Mouse (Mus musculus): Measurements from ENCODE around the gene Kmt2e. TPM values are rescaled to one million over a fixed set of nuclear protein-coding genes. Genes with fewer than 3 reads are reported as not detected.
"Not testable (repeated sequence)": the region's sequence is repeated elsewhere in the genome, so short reads cannot be mapped to it uniquely, and the experiment has no call there.

Gene Kmt2e
- polyA plus RNA-seq, 1 experiment from 2014 or later: 44.8 TPM

GRCm38 (mm10) chr5:23444411-23444810 is 10.2 kb downstream of the Kmt2e start:
- Histone ChIP-seq H3K4me1 (replicated peaks; ENCODE audit: control insufficient read depth, insufficient read depth, low read length) (no peaks in the 10 kb centered on the region), H3K4me2 (replicated peaks; ENCODE audit: low read depth) (no peak overlapping the region), H3K27me3 (replicated peaks; ENCODE audit: control insufficient read depth, insufficient read depth, low read length) (no peaks in the 10 kb centered on the region), H3K27ac (ENCODE audit: low read depth, low read length) (no peak overlapping the region), H3K9ac (ENCODE audit: low read depth, low read length) (no peak overlapping the region), H3K9me3 (ENCODE audit: control insufficient read depth) (no peaks in the 10 kb centered on the region), H3K4me3 (ENCODE audit: low read depth, low read length) (no peak overlapping the region), H3K36me3 (ENCODE audit: control insufficient read depth, insufficient read depth) (0 out of 2 replicates have a peak, but pooled peaks cover under 1% of the 10 kb centered on the region)
- ATAC-seq: no peak
- 58% methylated on average over 4 of the region's 4 CpGs for WGBS
- TF ChIP-seq CTCF (IDR thresholded peaks at IDR 0.05; ENCODE audit: low read depth): no peak

GRCm38 (mm10) chr5:23453561-23453960 is 19.3 kb downstream of the Kmt2e start:
- H3K9me3 ChIP-seq (ENCODE audit: control insufficient read depth); ATAC-seq; H3K9ac ChIP-seq (ENCODE audit: low read depth, low read length); H3K27ac ChIP-seq (ENCODE audit: low read depth, low read length); H3K4me1 ChIP-seq (replicated peaks; ENCODE audit: control insufficient read depth, insufficient read depth, low read length); H3K4me3 ChIP-seq (ENCODE audit: low read depth, low read length); H3K27me3 ChIP-seq (replicated peaks; ENCODE audit: control insufficient read depth, insufficient read depth, low read length); H3K4me2 ChIP-seq (replicated peaks; ENCODE audit: low read depth): not testable (repeated sequence)
- WGBS: 86% methylated on average over 2 of the region's 2 CpGs
- H3K36me3 ChIP-seq (ENCODE audit: control insufficient read depth, insufficient read depth): peaks cover 18% of the 10 kb centered on the region

GRCm38 (mm10) chr5:23461688-23462087 is 27.4 kb downstream of the Kmt2e start:
- no peak for TF ChIP-seq CTCF (IDR thresholded peaks at IDR 0.05; ENCODE audit: low read depth)

GRCm38 (mm10) chr5:23464247-23464646 is 30.0 kb downstream of the Kmt2e start:
- H3K27me3 ChIP-seq (replicated peaks; ENCODE audit: control insufficient read depth, insufficient read depth, low read length): no peaks in the 10 kb centered on the region
- H3K4me2 ChIP-seq (replicated peaks; ENCODE audit: low read depth): no peak overlapping the region
- H3K9ac ChIP-seq (ENCODE audit: low read depth, low read length): no peak overlapping the region
- 89% methylated on average over 3 of the region's 3 CpGs for WGBS
- no peaks in the 10 kb centered on the region for H3K9me3 ChIP-seq (ENCODE audit: control insufficient read depth)
- peaks cover 38% of the 10 kb centered on the region for H3K36me3 ChIP-seq (ENCODE audit: control insufficient read depth, insufficient read depth)
- no peak overlapping the region for H3K4me3 ChIP-seq (ENCODE audit: low read depth, low read length)
- no peak overlapping the region for H3K27ac ChIP-seq (ENCODE audit: low read depth, low read length)
- ATAC-seq: no peak
- H3K4me1 ChIP-seq (replicated peaks; ENCODE audit: control insufficient read depth, insufficient read depth, low read length): no peaks in the 10 kb centered on the region
- no peak for TF ChIP-seq CTCF (IDR thresholded peaks at IDR 0.05; ENCODE audit: low read depth)

More at GRCm38 (mm10) chr5:23461688-23462087, 27.4 kb downstream of the Kmt2e start:
- Histone ChIP-seq H3K9ac (ENCODE audit: low read depth, low read length) (no peak overlapping the region), H3K4me3 (ENCODE audit: low read depth, low read length) (no peak overlapping the region), H3K27me3 (replicated peaks; ENCODE audit: control insufficient read depth, insufficient read depth, low read length) (no peaks in the 10 kb centered on the region), H3K4me1 (replicated peaks; ENCODE audit: control insufficient read depth, insufficient read depth, low read length) (no peaks in the 10 kb centered on the region), H3K4me2 (replicated peaks; ENCODE audit: low read depth) (no peak overlapping the region), H3K27ac (ENCODE audit: low read depth, low read length) (no peak overlapping the region), H3K9me3 (ENCODE audit: control insufficient read depth) (no peaks in the 10 kb centered on the region), H3K36me3 (ENCODE audit: control insufficient read depth, insufficient read depth) (peaks cover 28% of the 10 kb centered on the region)
- no peak for ATAC-seq
- WGBS: 38% methylated on average over 2 of the region's 2 CpGs

GRCm38 (mm10) chr5:23464743-23465142 is 30.5 kb downstream of the Kmt2e start:
- H3K4me3 ChIP-seq (ENCODE audit: low read depth, low read length): no peak overlapping the region
- no peaks in the 10 kb centered on the region for H3K27me3 ChIP-seq (replicated peaks; ENCODE audit: control insufficient read depth, insufficient read depth, low read length)
- no peaks in the 10 kb centered on the region for H3K4me1 ChIP-seq (replicated peaks; ENCODE audit: control insufficient read depth, insufficient read depth, low read length)
- no peaks in the 10 kb centered on the region for H3K9me3 ChIP-seq (ENCODE audit: control insufficient read depth)
- 90% methylated on average over 8 of the region's 8 CpGs for WGBS
- H3K27ac ChIP-seq (ENCODE audit: low read depth, low read length): no peak overlapping the region
- H3K4me2 ChIP-seq (replicated peaks; ENCODE audit: low read depth): no peak overlapping the region
- no peak for ATAC-seq
- TF ChIP-seq CTCF (IDR thresholded peaks at IDR 0.05; ENCODE audit: low read depth): no peak
- H3K9ac ChIP-seq (ENCODE audit: low read depth, low read length): no peak overlapping the region
- H3K36me3 ChIP-seq (ENCODE audit: control insufficient read depth, insufficient read depth): peaks cover 35% of the 10 kb centered on the region

- no peak overlapping the region for H3K4me3 ChIP-seq (ENCODE audit: low read depth, low read length)
- ATAC-seq: no peak
- WGBS: 81% methylated on average over 4 of the region's 4 CpGs
- H3K36me3 ChIP-seq (ENCODE audit: control insufficient read depth, insufficient read depth): peaks cover 47% of the 10 kb centered on the region
- H3K27ac ChIP-seq (ENCODE audit: low read depth, low read length): no peak overlapping the region
- TF ChIP-seq CTCF (IDR thresholded peaks at IDR 0.05; ENCODE audit: low read depth): no peak
- no peaks in the 10 kb centered on the region for H3K4me1 ChIP-seq (replicated peaks; ENCODE audit: control insufficient read depth, insufficient read depth, low read length)
- H3K9ac ChIP-seq (ENCODE audit: low read depth, low read length): no peak overlapping the region
- H3K27me3 ChIP-seq (replicated peaks; ENCODE audit: control insufficient read depth, insufficient read depth, low read length): no peaks in the 10 kb centered on the region
- H3K9me3 ChIP-seq (ENCODE audit: control insufficient read depth): no peaks in the 10 kb centered on the region
- no peak overlapping the region for H3K4me2 ChIP-seq (replicated peaks; ENCODE audit: low read depth)
Observed at GRCm38 (mm10) chr5:23466546-23466945, 32.3 kb downstream of the Kmt2e start.
